Mouse (Mus musculus): ENCODE measurements around the gene Thumpd2. TPM values are rescaled to one million over a fixed set of nuclear protein-coding genes. Genes with fewer than 3 reads are reported as not detected.

The Thumpd2 gene
- total RNA-seq, 4 experiments from 2014 or later = 7.2 to 9.5 (median 8.4) TPM

DNA sequence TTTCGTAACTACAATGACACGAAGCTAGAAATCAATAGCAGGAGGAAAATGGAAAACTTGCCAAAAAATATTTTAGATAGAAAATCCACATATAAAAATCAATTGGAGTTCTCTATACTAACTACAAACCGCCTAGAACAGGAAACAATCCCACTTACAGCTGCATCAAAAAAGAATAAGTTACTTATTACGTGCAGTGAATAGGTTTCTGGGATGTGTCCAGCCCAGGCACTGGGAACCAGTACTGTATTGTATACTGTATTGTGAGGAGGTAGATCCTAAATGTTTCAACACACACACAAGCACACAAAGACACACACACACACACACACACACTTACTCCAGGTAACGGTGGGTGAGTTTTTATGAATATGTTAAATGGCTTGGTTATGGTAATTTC lies 87.6 kb downstream of the Thumpd2 start:
- DNase-seq (ENCODE audit: low spot score in 2 of 2) = no peak

Other genes starting within 250 kb of the Thumpd2 start
- gene Tmem178, start 120.5 kb downstream of the Thumpd2 start, total RNA-seq (2022) = 100 to 1,000 TPM in 1 of 4 experiments, 10 to 100 TPM in 3; 92.1 to 105 (median 98.5) TPM